Mouse (Mus musculus) heart, adult 2 months (tissue): ENCODE data around the gene Tom1l2.

Experiments used
- CTCF ChIP-seq: fragments of 200-600 bp; IDR thresholded peaks from 2 replicates; pipeline ENCODE4 v1.8.1; 2022; ENCODE audit warnings: antibody characterized with exemption, mild to moderate bottlenecking, moderate library complexity
- EP300 ChIP-seq: fragments of 200-500 bp; IDR thresholded peaks from 2 replicates; pipeline ENCODE4 v1.6.1; 2011; ENCODE audit warnings: low read depth, low read length, control low read depth; ENCODE audit not compliant: insufficient read depth
- POLR2A ChIP-seq: fragments of 200-500 bp; IDR thresholded peaks from 2 replicates; pipeline ENCODE4 v1.6.1; 2011; ENCODE audit warnings: mild to moderate bottlenecking, low read depth, low read length, control low read depth; ENCODE audit not compliant: insufficient read depth

DNA sequence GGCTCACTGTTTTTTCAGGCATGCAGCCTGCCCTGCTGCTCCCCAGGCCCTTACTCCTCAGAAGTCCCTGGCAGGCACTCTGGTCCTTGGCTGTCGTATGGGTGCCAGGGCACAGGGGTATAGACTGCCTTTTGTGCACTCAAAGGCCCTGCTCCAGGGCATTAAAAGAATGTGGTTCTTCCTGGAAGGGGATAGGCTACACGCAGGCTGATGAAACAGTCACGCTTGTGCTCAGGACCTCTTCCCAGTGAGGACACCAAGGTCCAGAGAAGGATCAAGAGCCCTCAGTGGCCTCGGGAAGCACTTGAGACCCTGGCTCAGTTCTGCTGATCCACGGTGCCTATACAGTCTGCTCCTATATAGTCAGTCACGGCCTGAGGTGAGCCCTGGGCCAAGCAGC, 139.4 kb downstream of the Tom1l2 start:
- no peak for TF ChIP-seq CTCF
- no peak for TF ChIP-seq POLR2A
- TF ChIP-seq EP300 = no peak
